Mouse (Mus musculus) cerebellum, postnatal 10 days (tissue): ENCODE results near the gene Plekhb1.

Experiments
- DNase-seq, 2 experiments: peaks; one replicate each; pipeline ENCODE4 v3.0.0; 2021; ENCODE audit warnings: mixed read lengths in 2 of 2

Plekhb1 gene

GRCm38 (mm10) chr7:100662231-100662630, at the start of gene Plekhb1:
Plekhb1 (minus strand) TSS chr7:100662414.
- DNase-seq = no peak

GRCm38 (mm10) chr7:100706883-100707480, 44.8 kb upstream of the Plekhb1 start:
- DNase-seq = no peak

GRCm38 (mm10) chr7:100706143-100706841, 44.1 kb upstream of the Plekhb1 start, which contains the start of gene Fam168a:
Fam168a (plus strand) TSS chr7:100706635.
- peak; percentile 98 to 99 for DNase-seq

- no peak for DNase-seq
Measured at GRCm38 (mm10) chr7:100699771-100700770, 37.9 kb upstream of the Plekhb1 start.

- DNase-seq = no peak
Measured at GRCm38 (mm10) chr7:100693199-100693598, 31.0 kb upstream of the Plekhb1 start.

- DNase-seq = no peak
Measured at GRCm38 (mm10) chr7:100688471-100688870, 26.3 kb upstream of the Plekhb1 start.

- DNase-seq = peak; percentile 91
Measured at GRCm38 (mm10) chr7:100685061-100686030, 23.1 kb upstream of the Plekhb1 start.

GRCm38 (mm10) chr7:100684538-100684937, 22.3 kb upstream of the Plekhb1 start:
- DNase-seq = peak; percentile 71 to 81

GRCm38 (mm10) chr7:100684081-100684480, 21.9 kb upstream of the Plekhb1 start:
- DNase-seq = no peak

- no peak for DNase-seq
Measured at GRCm38 (mm10) chr7:100683241-100683640, 21.0 kb upstream of the Plekhb1 start.

GRCm38 (mm10) chr7:100681132-100681531, 18.9 kb upstream of the Plekhb1 start:
- DNase-seq = no peak

- DNase-seq = no peak
Measured at GRCm38 (mm10) chr7:100678948-100679880, 17.0 kb upstream of the Plekhb1 start.

- DNase-seq = no peak
Measured at GRCm38 (mm10) chr7:100678052-100678451, 15.8 kb upstream of the Plekhb1 start.

- DNase-seq = peak in 1 of 2 experiments; percentile 38
Measured at GRCm38 (mm10) chr7:100674941-100675340, 12.7 kb upstream of the Plekhb1 start.

GRCm38 (mm10) chr7:100673452-100673851, 11.2 kb upstream of the Plekhb1 start:
- DNase-seq = no peak

GRCm38 (mm10) chr7:100670646-100671045, 8.4 kb upstream of the Plekhb1 start:
- no peak for DNase-seq

GRCm38 (mm10) chr7:100663729-100664304, 1.6 kb upstream of the Plekhb1 start:
- peak in 1 of 2 experiments; percentile 28 for DNase-seq

GRCm38 (mm10) chr7:100663190-100663589, 976 bp upstream of the Plekhb1 start:
- peak; percentile 93 to 95 for DNase-seq

- no peak for DNase-seq
Measured at GRCm38 (mm10) chr7:100661264-100661663, 950 bp downstream of the Plekhb1 start.

- peak; percentile 30 to 46 for DNase-seq
Measured at GRCm38 (mm10) chr7:100658093-100658578, 4.1 kb downstream of the Plekhb1 start.
